Mouse (Mus musculus) hindbrain, embryonic 14.5 days (tissue): Measurements from ENCODE around the gene Olfr1411. TPM values are rescaled to one million over a fixed set of nuclear protein-coding genes. Genes with fewer than 3 reads are reported as not detected.
A peak's percentile ranks its signal among the peaks of the same experiment; 100 is the strongest.

Experiments used
- ATAC-seq: fragments of 200-750 bp; cut with Nextera tagmentation; 2 replicates; pipeline ENCODE4 v1.8.0; 2017; ENCODE audit warnings: moderate number of reproducible peaks, mild to moderate bottlenecking, moderate TSS enrichment, moderate library complexity; ENCODE audit not compliant: low FRiP score
- DNase-seq: peaks from one replicate; pipeline ENCODE4 v3.0.0-alpha.2; 2015; ENCODE audit warnings: low spot score
- H3K27ac ChIP-seq: fragments of 300-500 bp; sonication (generic); 2 replicates; pipeline ENCODE4 v1.5.1; 2014; ENCODE audit warnings: mild to moderate bottlenecking, moderate library complexity
- H3K27me3 ChIP-seq: fragments of 300-500 bp; sonication (generic); 2 replicates; pipeline ENCODE4 v1.6.1; 2014; ENCODE audit warnings: mild to moderate bottlenecking, low read length, mixed read lengths; ENCODE audit not compliant: control insufficient read depth, insufficient read depth
- H3K36me3 ChIP-seq: fragments of 300-500 bp; sonication (generic); replicated peaks from 2 replicates; pipeline ENCODE4 v1.6.1; 2014; ENCODE audit not compliant: control insufficient read depth, insufficient read depth
- H3K4me1 ChIP-seq: fragments of 300-500 bp; sonication (generic); replicated peaks from 2 replicates; pipeline ENCODE4 v1.6.1; 2014; ENCODE audit warnings: antibody characterized with exemption, low read length, mixed read lengths; ENCODE audit not compliant: control insufficient read depth, insufficient read depth
- H3K4me2 ChIP-seq: fragments of 300-500 bp; sonication (generic); replicated peaks from 2 replicates; pipeline ENCODE4 v1.6.1; 2014; ENCODE audit warnings: mild to moderate bottlenecking, moderate library complexity
- H3K4me3 ChIP-seq: fragments of 300-500 bp; sonication (generic); replicated peaks from 2 replicates; pipeline ENCODE4 v1.5.1; 2014; ENCODE audit warnings: mild to moderate bottlenecking, low read length
- H3K9ac ChIP-seq: fragments of 300-500 bp; sonication (generic); 2 replicates; pipeline ENCODE4 v1.6.1; 2014
- H3K9me3 ChIP-seq: fragments of 300-500 bp; sonication (generic); 2 replicates; pipeline ENCODE4 v1.6.1; 2016; ENCODE audit warnings: low read length; ENCODE audit not compliant: control insufficient read depth
- WGBS: fragments of 180-500 bp; shearing (Covaris S2); extraction: QIAGEN DNeasy Blood & Tissue Kit; methylation state at CpG from one replicate; pipeline ENCODE4 v1.1.7; 2014; 5-methylcytosine and 5-hydroxymethylcytosine counted together
- polyA plus RNA-seq: library from polyadenylated mRNA; unstranded; fragments of >200 nt; fragmentation: Nextera tagmentation; extraction: Ambion mirVana; gene quantifications from 2 replicates; pipeline ENCODE4 v1.2.1, GENCODE M21; 2014

The Olfr1411 gene
- polyA plus RNA-seq, 1 experiment from 2014 or later, result not detected

DNA sequence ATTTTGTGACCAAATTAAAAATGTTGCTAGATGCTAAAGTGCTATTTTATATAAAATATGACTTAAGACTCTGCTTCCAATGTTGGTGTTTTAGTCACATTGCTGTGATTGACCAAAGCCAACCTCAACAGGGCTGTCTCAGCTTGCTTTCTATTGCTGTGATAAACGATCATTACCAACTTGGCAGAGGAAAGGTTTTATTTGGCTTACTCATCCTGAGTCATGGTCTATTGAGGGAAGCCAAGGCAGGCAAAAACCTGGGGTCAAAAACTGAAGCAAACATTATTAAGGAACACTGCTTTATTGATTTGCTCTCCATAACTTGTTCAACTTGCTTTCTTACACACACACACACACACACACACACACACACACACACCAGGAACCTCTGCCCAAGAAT, 21.8 kb downstream of the Olfr1411 start:
- no peak overlapping the region for H3K4me2 ChIP-seq
- H3K4me3 ChIP-seq, result no peak overlapping the region
- H3K9ac ChIP-seq, result no peak overlapping the region
- H3K4me1 ChIP-seq, result no peaks in the 10 kb centered on the region
- H3K36me3 ChIP-seq, result no peaks in the 10 kb centered on the region
- H3K9me3 ChIP-seq, result no peaks in the 10 kb centered on the region
- no peak overlapping the region for H3K27ac ChIP-seq
- no peak for ATAC-seq
- 94% methylated on average over 1 of the region's 1 CpGs for WGBS
- H3K27me3 ChIP-seq, result 0 out of 2 replicates have a peak, but pooled peaks cover 4% of the 10 kb centered on the region
- no peak for DNase-seq

DNA sequence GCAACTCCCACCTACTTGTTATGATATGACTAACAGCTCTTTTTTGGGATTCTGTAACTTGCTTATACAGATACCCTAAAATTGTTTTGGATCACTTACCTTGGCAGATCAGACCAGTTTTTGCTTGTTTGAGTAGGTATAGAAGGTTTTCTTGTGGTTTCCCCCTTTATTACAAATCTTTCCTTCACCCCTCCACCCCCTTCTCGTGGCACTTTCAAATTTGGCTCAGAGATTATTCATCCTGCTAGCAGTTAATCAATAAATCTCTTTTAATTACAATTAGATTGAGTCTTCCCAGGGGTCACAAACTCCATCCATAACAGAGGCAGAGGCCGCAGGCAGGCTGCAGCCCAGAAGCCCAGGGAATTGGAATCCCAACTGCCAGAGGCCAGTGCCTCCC, 23.3 kb downstream of the Olfr1411 start, which contains the start of gene Olfr12:
Gene Olfr12, plus strand, starts transcription at position 301 of the 400 bp plus-strand sequence.
- ATAC-seq, result no peak
- no peak within 1 kb of the TSS for H3K4me3 ChIP-seq
- H3K4me2 ChIP-seq, result no peak within 1 kb of the TSS
- H3K4me1 ChIP-seq, result no peaks in the 10 kb centered on the region
- no peaks in the 10 kb centered on the region for H3K9me3 ChIP-seq
- no peak for DNase-seq
- no peaks in the 10 kb centered on the region for H3K36me3 ChIP-seq
- 59% methylated on average over 2 of the region's 2 CpGs for WGBS
- H3K9ac ChIP-seq, result no peak within 1 kb of the TSS
- H3K27ac ChIP-seq, result no peak within 1 kb of the TSS
- no peaks in the 10 kb centered on the region for H3K27me3 ChIP-seq

DNA sequence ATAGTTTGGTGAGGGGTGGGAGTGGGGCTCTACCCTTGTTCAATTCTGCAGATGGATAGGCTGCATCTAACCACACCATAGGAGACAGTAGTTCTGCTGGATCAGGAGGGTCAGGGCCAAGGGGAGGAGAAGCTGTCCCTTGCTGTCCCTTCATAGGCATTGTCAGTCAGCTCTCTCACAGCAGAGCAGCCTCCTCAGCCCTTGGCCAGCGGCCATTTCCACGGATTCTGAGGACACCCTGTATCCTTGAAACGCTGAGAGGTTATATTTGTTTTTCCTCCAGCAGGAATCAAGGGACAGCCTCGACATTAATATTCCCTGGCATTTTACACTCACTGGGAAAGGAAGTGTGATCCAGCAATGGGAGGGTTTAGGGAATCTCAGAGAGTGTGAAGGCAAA, 24.1 kb downstream of the Olfr1411 start:
- H3K36me3 ChIP-seq, result no peaks in the 10 kb centered on the region
- ATAC-seq (no peak), DNase-seq (no peak)
- H3K9ac ChIP-seq, result no peak overlapping the region
- H3K27me3 ChIP-seq, result no peaks in the 10 kb centered on the region
- no peaks in the 10 kb centered on the region for H3K4me1 ChIP-seq
- H3K9me3 ChIP-seq, result no peaks in the 10 kb centered on the region
- WGBS, result 69% methylated on average over 4 of the region's 4 CpGs
- H3K4me2 ChIP-seq, result no peak overlapping the region
- no peak overlapping the region for H3K4me3 ChIP-seq
- no peak overlapping the region for H3K27ac ChIP-seq

DNA sequence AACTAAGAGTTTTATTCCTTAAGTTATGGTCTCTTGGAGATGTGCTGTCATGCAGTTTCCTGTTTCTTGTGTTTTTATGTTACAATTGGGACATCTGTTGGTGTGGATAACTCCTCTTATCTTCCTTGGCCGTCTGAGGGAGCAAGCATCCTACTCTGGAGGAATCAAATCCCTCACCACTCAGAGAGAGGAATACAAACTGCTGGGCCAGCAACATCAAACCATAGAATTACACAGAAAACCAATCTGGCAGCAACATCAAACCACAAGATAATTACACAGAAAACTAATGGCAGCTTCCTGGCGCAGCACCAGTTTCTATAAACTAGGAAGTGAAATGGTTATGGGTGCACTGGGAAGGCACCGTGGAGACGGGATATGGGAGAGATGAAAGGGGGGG, 34.0 kb downstream of the Olfr1411 start:
- 81% methylated on average over 4 of the region's 4 CpGs for WGBS
- Histone ChIP-seq H3K27ac (no peak overlapping the region), H3K4me2 (no peak overlapping the region), H3K4me3 (no peak overlapping the region), H3K36me3 (no peaks in the 10 kb centered on the region), H3K27me3 (no peaks in the 10 kb centered on the region), H3K9me3 (no peaks in the 10 kb centered on the region), H3K9ac (no peak overlapping the region), H3K4me1 (no peaks in the 10 kb centered on the region)
- no peak for ATAC-seq
- DNase-seq, result no peak

DNA sequence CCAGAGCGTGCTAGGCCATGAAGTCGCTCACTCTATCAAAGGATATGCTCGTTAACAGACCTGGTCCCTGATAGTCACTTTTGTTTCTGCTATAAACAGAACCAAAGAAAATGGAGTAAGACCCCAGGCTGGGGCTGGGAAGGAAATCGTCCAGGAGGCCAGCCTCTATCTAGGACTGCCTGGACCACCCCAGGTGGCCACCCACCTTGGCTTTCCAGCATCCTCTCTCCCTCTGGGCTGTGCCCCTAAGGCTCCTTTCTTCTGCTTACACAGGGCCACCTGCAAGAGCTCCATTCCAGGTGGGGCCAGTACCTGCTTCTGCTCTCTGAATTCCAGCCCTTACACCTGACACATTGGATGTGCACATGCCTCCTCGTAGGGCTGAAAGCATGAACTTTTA, 38.0 kb downstream of the Olfr1411 start:
- ATAC-seq (no peak), DNase-seq (no peak)
- H3K9me3 ChIP-seq, result no peaks in the 10 kb centered on the region
- no peak overlapping the region for H3K4me2 ChIP-seq
- H3K27me3 ChIP-seq, result no peaks in the 10 kb centered on the region
- peaks cover 16% of the 10 kb centered on the region for H3K36me3 ChIP-seq
- no peak overlapping the region for H3K4me3 ChIP-seq
- WGBS, result 86% methylated on average over 5 of the region's 5 CpGs
- 0 out of 2 replicates have a peak, but pooled peaks cover 3% of the 10 kb centered on the region for H3K4me1 ChIP-seq
- no peak overlapping the region for H3K9ac ChIP-seq
- H3K27ac ChIP-seq, result no peak overlapping the region

DNA sequence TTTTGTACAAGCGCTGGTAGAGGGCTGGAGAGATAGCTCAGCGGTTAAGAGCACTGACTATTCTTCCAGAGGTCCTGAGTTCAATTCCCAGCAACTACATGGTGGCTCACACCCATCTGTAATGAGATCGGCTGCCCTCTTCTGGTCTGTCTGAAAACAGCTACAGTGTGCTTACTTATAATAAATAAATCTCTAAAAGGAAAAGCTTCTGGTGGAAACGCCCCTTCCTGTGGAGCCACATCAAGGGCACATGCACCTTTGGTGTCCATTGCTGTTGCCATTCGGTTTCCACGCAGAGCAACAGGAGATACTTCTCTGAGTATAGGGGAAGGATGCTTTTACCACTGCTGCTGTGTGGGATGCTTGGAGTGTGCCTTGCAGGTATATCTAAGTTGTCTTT, 38.7 kb downstream of the Olfr1411 start:
- Histone ChIP-seq H3K36me3 (peaks cover 24% of the 10 kb centered on the region), H3K27ac (no peak overlapping the region), H3K4me3 (no peak overlapping the region), H3K27me3 (no peaks in the 10 kb centered on the region), H3K4me2 (no peak overlapping the region), H3K9me3 (no peaks in the 10 kb centered on the region), H3K9ac (no peak overlapping the region), H3K4me1 (0 out of 2 replicates have a peak, but pooled peaks cover 3% of the 10 kb centered on the region)
- no peak for ATAC-seq
- DNase-seq, result no peak
- 77% methylated on average over 6 of the region's 6 CpGs for WGBS

DNA sequence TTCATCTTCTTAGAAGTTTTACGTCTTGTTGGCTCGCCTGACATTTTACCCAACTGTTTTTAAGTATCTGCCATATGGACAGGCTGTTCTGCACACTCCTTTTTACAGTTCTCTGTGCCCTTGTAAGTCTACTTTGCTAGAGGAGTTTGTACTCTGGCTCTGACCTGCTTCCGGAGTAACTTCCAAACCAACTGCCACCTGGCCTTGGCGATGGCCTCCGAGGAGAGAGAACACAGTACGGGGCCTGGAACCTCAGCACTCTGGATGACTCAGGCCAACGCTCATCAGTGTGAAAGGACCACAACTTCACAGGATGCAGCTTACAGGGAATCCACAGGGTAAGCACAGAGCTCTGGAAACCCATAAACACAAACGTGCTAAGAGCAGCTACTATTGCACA, 39.5 kb downstream of the Olfr1411 start:
- Histone ChIP-seq H3K4me1 (0 out of 2 replicates have a peak, but pooled peaks cover 3% of the 10 kb centered on the region), H3K4me3 (no peak overlapping the region), H3K36me3 (peaks cover 30% of the 10 kb centered on the region), H3K27ac (no peak overlapping the region), H3K4me2 (no peak overlapping the region), H3K27me3 (no peaks in the 10 kb centered on the region), H3K9me3 (no peaks in the 10 kb centered on the region), H3K9ac (no peak overlapping the region)
- WGBS, result 89% methylated on average over 8 of the region's 8 CpGs
- DNase-seq (no peak), ATAC-seq (no peak)

DNA sequence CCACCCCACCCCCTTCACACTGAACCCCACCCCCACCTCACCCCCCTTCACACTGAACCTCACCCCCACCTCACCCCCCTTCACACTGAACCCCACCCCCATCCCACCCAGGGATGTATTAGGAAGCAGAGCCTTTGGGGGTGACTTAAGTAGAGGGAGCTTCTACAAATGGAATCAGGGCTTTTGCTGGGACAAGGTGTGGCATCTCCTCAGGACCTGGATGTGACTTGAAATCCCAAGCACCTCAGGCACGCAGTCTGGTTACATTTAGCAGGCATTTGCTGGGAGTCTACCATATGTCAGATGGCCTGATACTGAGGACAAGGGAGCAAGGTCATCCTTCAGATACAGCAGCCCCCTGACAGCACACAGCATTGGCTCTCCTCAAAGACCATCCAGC, 40.4 kb downstream of the Olfr1411 start:
- no peak overlapping the region for H3K4me2 ChIP-seq
- no peak overlapping the region for H3K9ac ChIP-seq
- 70% methylated on average over 1 of the region's 1 CpGs for WGBS
- H3K4me3 ChIP-seq, result no peak overlapping the region
- H3K9me3 ChIP-seq, result no peaks in the 10 kb centered on the region
- 0 out of 2 replicates have a peak, but pooled peaks cover 3% of the 10 kb centered on the region for H3K4me1 ChIP-seq
- DNase-seq (no peak), ATAC-seq (no peak)
- H3K27ac ChIP-seq, result peak overlapping the region; percentile 62; the same call in 1 of the 2 replicates
- H3K36me3 ChIP-seq, result peaks cover 39% of the 10 kb centered on the region
- no peaks in the 10 kb centered on the region for H3K27me3 ChIP-seq

DNA sequence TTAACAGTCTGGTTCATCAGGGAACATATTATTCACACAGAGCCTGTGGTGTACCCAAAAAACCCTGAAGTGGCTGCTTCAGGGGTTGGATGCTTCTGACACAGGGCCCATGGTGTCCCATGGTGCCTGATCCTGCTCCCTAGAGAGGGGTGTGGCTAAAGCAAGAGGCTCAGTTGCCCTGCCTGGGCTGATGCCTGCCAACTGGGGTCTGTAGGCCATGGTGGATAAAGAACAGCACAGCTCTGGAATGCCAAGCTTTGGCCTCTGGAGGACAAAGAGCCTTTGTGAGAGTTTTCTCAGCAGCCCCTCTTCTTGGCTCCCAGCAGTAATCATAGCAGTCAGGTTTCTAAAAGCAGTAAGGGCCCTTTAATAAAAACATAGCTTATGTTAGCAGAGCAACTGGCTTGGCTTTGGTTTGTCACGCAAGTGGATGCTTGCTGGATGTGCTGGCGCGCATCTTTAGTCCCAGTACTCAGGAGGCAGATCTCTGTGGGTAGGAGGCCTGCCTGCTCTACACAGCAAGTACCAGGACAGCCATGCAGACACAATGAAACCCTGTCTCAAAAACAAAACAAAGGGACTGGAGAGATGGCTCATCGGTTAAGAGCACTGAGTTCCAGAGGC, 40.9 kb downstream of the Olfr1411 start:
- H3K4me2 ChIP-seq, result no peak overlapping the region
- peaks cover 40% of the 10 kb centered on the region for H3K36me3 ChIP-seq
- H3K27me3 ChIP-seq, result no peaks in the 10 kb centered on the region
- no peak overlapping the region for H3K4me3 ChIP-seq
- peak overlapping the region; percentile 62; the same call in 1 of the 2 replicates for H3K27ac ChIP-seq
- H3K9me3 ChIP-seq, result no peaks in the 10 kb centered on the region
- DNase-seq (no peak), ATAC-seq (peak; percentile 78; the same call in 1 of the 2 replicates)
- no peak overlapping the region for H3K9ac ChIP-seq
- H3K4me1 ChIP-seq, result 0 out of 2 replicates have a peak, but pooled peaks cover 3% of the 10 kb centered on the region
- 45% methylated on average over 4 of the region's 4 CpGs for WGBS
